Mouse (Mus musculus) kidney, embryonic 15.5 days (tissue): ENCODE results near the gene Cttnbp2nl. TPM values are rescaled to one million over a fixed set of nuclear protein-coding genes. Genes with fewer than 3 reads are reported as not detected.
A peak's percentile ranks its signal among the peaks of the same experiment; 100 is the strongest.

ENCODE experiments used
- ATAC-seq: fragments of 200-750 bp; cut with Nextera tagmentation; replicated peaks from 2 replicates; pipeline ENCODE4 v1.8.0; 2017; ENCODE audit warnings: moderate TSS enrichment; ENCODE audit not compliant: low FRiP score
- H3K27ac ChIP-seq: fragments of 300-500 bp; sonication (generic); 2 replicates; pipeline ENCODE4 v1.5.1; 2015; ENCODE audit warnings: mild to moderate bottlenecking, inconsistent platforms
- H3K27me3 ChIP-seq: fragments of 300-500 bp; sonication (generic); 2 replicates; pipeline ENCODE4 v1.6.1; 2015; ENCODE audit warnings: inconsistent platforms
- H3K36me3 ChIP-seq: fragments of 300-500 bp; sonication (generic); 2 replicates; pipeline ENCODE4 v1.6.1; 2015; ENCODE audit warnings: inconsistent platforms
- H3K4me1 ChIP-seq: fragments of 300-500 bp; sonication (generic); 2 replicates; pipeline ENCODE4 v1.6.1; 2015; ENCODE audit warnings: inconsistent platforms
- H3K4me2 ChIP-seq: fragments of 300-500 bp; sonication (generic); 2 replicates; pipeline ENCODE4 v1.6.1; 2015; ENCODE audit warnings: moderate library complexity, mild to moderate bottlenecking, inconsistent platforms
- H3K4me3 ChIP-seq: fragments of 300-500 bp; sonication (generic); replicated peaks from 2 replicates; pipeline ENCODE4 v1.5.1; 2015; ENCODE audit warnings: mild to moderate bottlenecking, inconsistent platforms
- H3K9ac ChIP-seq: fragments of 300-500 bp; sonication (generic); 2 replicates; pipeline ENCODE4 v1.6.1; 2015; ENCODE audit warnings: mild to moderate bottlenecking, inconsistent platforms
- H3K9me3 ChIP-seq: fragments of 300-500 bp; sonication (generic); replicated peaks from 2 replicates; pipeline ENCODE4 v1.6.1; 2016; ENCODE audit warnings: inconsistent platforms
- WGBS: fragments of 180-500 bp; shearing (Covaris S2); methylation state at CpG from one replicate; pipeline ENCODE4 v1.1.7; 2015; ENCODE audit warnings: mixed read lengths; 5-methylcytosine and 5-hydroxymethylcytosine counted together
- polyA plus RNA-seq: library from polyadenylated mRNA; unstranded; fragments of >200 nt; fragmentation: Nextera tagmentation; extraction: Ambion mirVana; gene quantifications from 2 replicates; pipeline ENCODE4 v1.2.1, GENCODE M21; 2015

The Cttnbp2nl gene
- polyA plus RNA-seq, result 26.4 and 29.4 TPM in 2 replicates

GRCm38 (mm10) chr3:105052937-105053697 lies at the start of gene Cttnbp2nl:
Gene Cttnbp2nl (minus strand): TSS chr3:105053146.
- H3K4me3 ChIP-seq, result peak within 1 kb of the TSS; percentile 84
- H3K9ac ChIP-seq, result peak within 1 kb of the TSS; percentile 84
- H3K27ac ChIP-seq, result peak within 1 kb of the TSS; percentile 85
- no peaks in the 10 kb centered on the region for H3K27me3 ChIP-seq
- no peaks in the 10 kb centered on the region for H3K36me3 ChIP-seq
- H3K4me1 ChIP-seq, result peaks cover 45% of the 10 kb centered on the region
- H3K9me3 ChIP-seq, result no peaks in the 10 kb centered on the region
- WGBS, result 1% methylated on average over 31 of the region's 31 CpGs
- ATAC-seq, result peak; percentile 99
- peak within 1 kb of the TSS; percentile 78 for H3K4me2 ChIP-seq

GRCm38 (mm10) chr3:105100270-105100589 lies 47.3 kb upstream of the Cttnbp2nl start:
- WGBS, result 43% methylated on average over 4 of the region's 4 CpGs
- ATAC-seq, result peak; percentile 90
- H3K4me2 ChIP-seq, result 0 out of 2 replicates have a peak overlapping the region, but pooled peaks have one; percentile 18

GRCm38 (mm10) chr3:105099526-105100269 lies 46.8 kb upstream of the Cttnbp2nl start:
- no peaks in the 10 kb centered on the region for H3K27me3 ChIP-seq
- 16% methylated on average over 15 of the region's 15 CpGs for WGBS
- no peak overlapping the region; the same call in 1 of the 2 replicates for H3K9ac ChIP-seq
- H3K27ac ChIP-seq, result peak overlapping the region; percentile 81
- no peaks in the 10 kb centered on the region for H3K36me3 ChIP-seq
- H3K4me2 ChIP-seq, result 0 out of 2 replicates have a peak overlapping the region, but pooled peaks have one; percentile 18
- peaks cover 11% of the 10 kb centered on the region for H3K4me1 ChIP-seq
- H3K9me3 ChIP-seq, result no peaks in the 10 kb centered on the region
- peak; percentile 87 for ATAC-seq
- no peak overlapping the region for H3K4me3 ChIP-seq

More at GRCm38 (mm10) chr3:105100270-105100589, 47.3 kb upstream of the Cttnbp2nl start:
- Histone ChIP-seq H3K27ac (peak overlapping the region; percentile 81), H3K9ac (no peak overlapping the region), H3K36me3 (no peaks in the 10 kb centered on the region), H3K9me3 (no peaks in the 10 kb centered on the region), H3K4me1 (peaks cover 11% of the 10 kb centered on the region), H3K27me3 (no peaks in the 10 kb centered on the region), H3K4me3 (no peak overlapping the region)

- 82% methylated on average over 4 of the region's 4 CpGs for WGBS
- H3K36me3 ChIP-seq, result no peaks in the 10 kb centered on the region
- H3K4me1 ChIP-seq, result peaks cover 15% of the 10 kb centered on the region
- H3K9me3 ChIP-seq, result no peaks in the 10 kb centered on the region
- no peak overlapping the region for H3K9ac ChIP-seq
- no peaks in the 10 kb centered on the region for H3K27me3 ChIP-seq
- no peak overlapping the region for H3K27ac ChIP-seq
- H3K4me2 ChIP-seq, result no peak overlapping the region
- ATAC-seq, result no peak
- no peak overlapping the region for H3K4me3 ChIP-seq
These were observed 44.6 kb upstream of the Cttnbp2nl start for GRCm38 (mm10) chr3:105097581-105097980.

- Histone ChIP-seq H3K27me3 (no peaks in the 10 kb centered on the region), H3K4me2 (no peak overlapping the region), H3K27ac (no peak overlapping the region), H3K4me3 (no peak overlapping the region), H3K9ac (no peak overlapping the region), H3K9me3 (no peaks in the 10 kb centered on the region), H3K4me1 (peaks cover 14% of the 10 kb centered on the region), H3K36me3 (no peaks in the 10 kb centered on the region)
- WGBS, result 75% methylated on average over 5 of the region's 5 CpGs
- ATAC-seq, result no peak
These were observed 42.1 kb upstream of the Cttnbp2nl start for GRCm38 (mm10) chr3:105095026-105095425.

GRCm38 (mm10) chr3:105094448-105094847 lies 41.5 kb upstream of the Cttnbp2nl start:
- H3K27me3 ChIP-seq, result no peaks in the 10 kb centered on the region
- no peak for ATAC-seq
- no peaks in the 10 kb centered on the region for H3K36me3 ChIP-seq
- 59% methylated on average over 2 of the region's 2 CpGs for WGBS
- no peak overlapping the region for H3K9ac ChIP-seq
- no peak overlapping the region for H3K4me3 ChIP-seq
- H3K27ac ChIP-seq, result no peak overlapping the region
- no peak overlapping the region for H3K4me2 ChIP-seq
- peaks cover 8% of the 10 kb centered on the region for H3K4me1 ChIP-seq
- no peaks in the 10 kb centered on the region for H3K9me3 ChIP-seq

- no peaks in the 10 kb centered on the region for H3K27me3 ChIP-seq
- ATAC-seq, result no peak
- H3K36me3 ChIP-seq, result no peaks in the 10 kb centered on the region
- no peak overlapping the region for H3K4me2 ChIP-seq
- no peak overlapping the region for H3K27ac ChIP-seq
- peaks cover 7% of the 10 kb centered on the region for H3K4me1 ChIP-seq
- 59% methylated on average over 11 of the region's 11 CpGs for WGBS
- H3K9ac ChIP-seq, result no peak overlapping the region
- no peak overlapping the region for H3K4me3 ChIP-seq
- H3K9me3 ChIP-seq, result no peaks in the 10 kb centered on the region
These were observed 40.0 kb upstream of the Cttnbp2nl start for GRCm38 (mm10) chr3:105092721-105093505.

- peaks cover 16% of the 10 kb centered on the region for H3K4me1 ChIP-seq
- no peak overlapping the region for H3K4me3 ChIP-seq
- ATAC-seq, result peak; percentile 50; the same call in 1 of the 2 replicates
- H3K27ac ChIP-seq, result no peak overlapping the region
- no peaks in the 10 kb centered on the region for H3K27me3 ChIP-seq
- WGBS, result 20% methylated on average over 3 of the region's 3 CpGs
- H3K4me2 ChIP-seq, result no peak overlapping the region
- H3K9me3 ChIP-seq, result no peaks in the 10 kb centered on the region
- no peaks in the 10 kb centered on the region for H3K36me3 ChIP-seq
- no peak overlapping the region for H3K9ac ChIP-seq
These were observed 38.0 kb upstream of the Cttnbp2nl start for GRCm38 (mm10) chr3:105090981-105091380.

GRCm38 (mm10) chr3:105090147-105090546 lies 37.2 kb upstream of the Cttnbp2nl start:
- no peak for ATAC-seq
- Histone ChIP-seq H3K4me2 (no peak overlapping the region), H3K9me3 (no peaks in the 10 kb centered on the region), H3K9ac (no peak overlapping the region), H3K4me3 (no peak overlapping the region), H3K27me3 (no peaks in the 10 kb centered on the region), H3K4me1 (peaks cover 16% of the 10 kb centered on the region), H3K36me3 (no peaks in the 10 kb centered on the region), H3K27ac (no peak overlapping the region)
- WGBS, result 84% methylated on average over 7 of the region's 7 CpGs

GRCm38 (mm10) chr3:105088638-105089037 lies 35.7 kb upstream of the Cttnbp2nl start:
- Histone ChIP-seq H3K4me1 (peaks cover 16% of the 10 kb centered on the region), H3K4me3 (no peak overlapping the region), H3K27me3 (no peaks in the 10 kb centered on the region), H3K36me3 (no peaks in the 10 kb centered on the region), H3K4me2 (no peak overlapping the region), H3K9ac (no peak overlapping the region), H3K27ac (no peak overlapping the region), H3K9me3 (no peaks in the 10 kb centered on the region)
- ATAC-seq, result no peak
- WGBS, result 74% methylated on average over 2 of the region's 2 CpGs

- no peaks in the 10 kb centered on the region for H3K27me3 ChIP-seq
- no peak for ATAC-seq
- peaks cover 10% of the 10 kb centered on the region for H3K4me1 ChIP-seq
- H3K36me3 ChIP-seq, result no peaks in the 10 kb centered on the region
- H3K9ac ChIP-seq, result no peak overlapping the region
- H3K9me3 ChIP-seq, result no peaks in the 10 kb centered on the region
- H3K27ac ChIP-seq, result peak overlapping the region; percentile 2; the same call in 1 of the 2 replicates
- WGBS, result 33% methylated on average over 3 of the region's 3 CpGs
- H3K4me3 ChIP-seq, result no peak overlapping the region
- H3K4me2 ChIP-seq, result no peak overlapping the region
These were observed 34.4 kb upstream of the Cttnbp2nl start for GRCm38 (mm10) chr3:105087344-105087743.
